Mouse (Mus musculus) urinary bladder, postnatal 25 days (tissue): ENCODE results near the gene Tas2r109.
"Not testable (repeated sequence)": the region's sequence is repeated elsewhere in the genome, so short reads cannot be mapped to it uniquely, and the experiment has no call there.

Experiments used
- DNase-seq: peaks from one replicate; pipeline ENCODE4 v3.0.0; 2022; ENCODE audit warnings: low spot score

Tas2r109 gene

DNA sequence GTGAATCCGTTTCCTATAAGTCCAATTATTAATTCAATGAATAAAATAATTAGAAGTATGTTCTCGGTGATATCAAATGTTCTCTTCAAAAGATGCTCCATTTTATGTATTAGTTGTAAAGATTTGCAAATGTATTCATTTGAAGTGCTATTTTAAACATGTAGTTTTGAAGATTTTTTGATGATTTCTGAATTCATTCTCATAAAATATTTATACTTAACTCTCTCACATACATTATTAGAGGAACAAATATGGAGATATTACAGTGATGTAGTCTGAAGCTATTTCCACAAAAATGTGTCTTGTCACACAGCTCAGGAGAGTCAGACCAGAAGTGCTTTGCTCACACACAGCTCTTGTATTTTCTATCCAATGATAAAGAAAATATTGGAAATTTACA is at the start of gene Tas2r109:
Gene Tas2r109 (minus strand): TSS at position 101 of the 400 bp plus-strand sequence.
- DNase-seq = no peak

- DNase-seq = no peak
Measured at GRCm38 (mm10) chr6:132957819-132958218, 22.9 kb downstream of the Tas2r109 start, which contains the start of gene Tas2r131. Gene Tas2r131, minus strand, starts transcription at chr6:132957919.

DNA sequence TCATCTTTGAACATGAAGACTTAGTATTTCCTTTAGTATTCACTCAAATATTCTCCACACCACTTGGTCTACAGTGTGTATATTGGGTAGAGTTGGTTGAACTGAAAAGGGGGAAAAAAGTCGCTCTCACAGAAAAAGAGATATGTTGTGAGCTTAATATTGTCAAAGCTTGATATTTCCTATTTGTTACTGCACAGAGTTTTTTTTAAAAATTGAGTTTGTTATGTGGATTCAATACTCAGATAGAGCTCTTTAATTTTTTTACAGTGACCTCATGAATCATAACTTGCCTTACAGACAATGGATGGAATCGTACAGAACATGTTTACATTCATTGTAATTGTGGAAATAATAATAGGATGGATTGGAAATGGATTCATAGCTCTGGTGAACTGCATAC is 30.0 kb downstream of the Tas2r109 start, which contains the start of gene Tas2r129:
Gene Tas2r129 (plus strand): TSS at position 301 of the 400 bp plus-strand sequence.
- no peak for DNase-seq

DNA sequence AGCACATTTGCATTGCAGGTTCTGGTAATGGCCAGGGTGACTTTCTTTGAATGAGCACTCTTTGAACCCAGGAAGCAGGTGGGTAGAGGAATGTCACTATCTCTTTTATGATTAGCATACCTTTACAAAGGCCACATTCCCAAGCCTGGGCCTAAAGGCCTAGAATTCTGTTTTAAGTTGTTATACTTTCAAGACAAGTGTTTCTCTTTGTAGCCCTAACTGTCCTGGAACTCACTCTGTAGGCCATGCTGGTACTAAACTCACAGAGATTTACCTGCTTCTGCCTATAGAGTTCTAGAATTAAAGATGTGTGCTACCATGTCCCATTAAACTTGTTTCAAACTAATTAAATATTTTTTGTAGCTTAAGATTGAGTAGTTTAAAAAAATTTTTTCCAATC is 39.4 kb downstream of the Tas2r109 start:
- DNase-seq = not testable (repeated sequence)
